Mouse (Mus musculus): ENCODE results near the gene Slc35e3. TPM values are rescaled to one million over a fixed set of nuclear protein-coding genes. Genes with fewer than 3 reads are reported as not detected.
"Not testable (repeated sequence)": the region's sequence is repeated elsewhere in the genome, so short reads cannot be mapped to it uniquely, and the experiment has no call there.

Slc35e3 gene
- polyA plus RNA-seq, 1 experiment from 2014 or later, result 22.2 TPM

DNA sequence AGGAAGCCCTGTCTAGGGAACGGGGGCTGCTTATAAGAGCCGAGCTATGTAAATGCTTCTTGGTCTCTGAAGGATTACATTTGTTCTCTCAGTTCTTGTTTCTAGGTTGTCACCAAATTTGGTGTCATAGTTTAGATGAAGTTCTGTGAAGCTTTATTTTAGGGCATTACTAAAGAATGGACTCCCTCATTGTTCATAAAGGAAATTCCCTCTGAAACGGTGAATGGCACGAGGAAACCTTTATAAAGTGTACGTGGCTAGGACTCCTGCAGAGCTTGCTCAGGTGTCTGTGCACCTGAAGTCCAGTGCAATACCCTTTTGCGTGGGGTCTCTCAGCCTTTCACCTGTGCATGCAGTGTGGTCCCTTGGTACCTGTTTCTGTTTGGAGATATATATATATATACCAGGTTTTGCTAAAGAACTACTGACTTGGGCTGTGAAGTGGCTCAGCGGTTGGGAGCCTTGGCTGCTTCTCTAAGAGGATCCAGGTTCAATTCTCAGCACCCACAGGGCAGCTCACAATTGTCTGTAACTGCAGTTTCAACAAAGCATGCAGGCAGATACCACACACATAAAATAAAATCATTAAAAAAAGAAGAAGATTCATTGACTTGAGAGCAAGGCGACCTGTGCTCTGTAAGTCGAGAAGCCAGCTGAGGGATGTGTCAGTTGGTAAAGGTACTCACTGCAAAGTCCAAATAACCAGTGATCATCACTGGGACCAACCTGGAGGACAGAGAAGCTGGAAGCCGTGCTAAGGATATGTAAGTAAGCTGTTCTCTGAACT lies 13.9 kb upstream of the Slc35e3 start:
- Histone ChIP-seq H3K4me1 (replicated peaks; ENCODE audit: control insufficient read depth, insufficient read depth, low read length) (no peaks in the 10 kb centered on the region), H3K27ac (ENCODE audit: low read depth, low read length) (no peak overlapping the region), H3K9ac (ENCODE audit: low read length) (no peak overlapping the region), H3K9me3 (ENCODE audit: control insufficient read depth, low read length) (no peaks in the 10 kb centered on the region), H3K4me3 (ENCODE audit: low read depth, low read length) (no peak overlapping the region), H3K4me2 (ENCODE audit: low read depth, low read length, severe bottlenecking) (no peak overlapping the region), H3K27me3 (ENCODE audit: control insufficient read depth, insufficient read depth, low read length) (no peaks in the 10 kb centered on the region), H3K36me3 (ENCODE audit: control insufficient read depth, insufficient read depth, low read length) (peaks cover 24% of the 10 kb centered on the region)
- ATAC-seq (replicated peaks; ENCODE audit: low FRiP score), result no peak
- 95% methylated on average over 10 of the region's 10 CpGs for WGBS
- DNase-seq (ENCODE audit: low spot score), result no peak

DNA sequence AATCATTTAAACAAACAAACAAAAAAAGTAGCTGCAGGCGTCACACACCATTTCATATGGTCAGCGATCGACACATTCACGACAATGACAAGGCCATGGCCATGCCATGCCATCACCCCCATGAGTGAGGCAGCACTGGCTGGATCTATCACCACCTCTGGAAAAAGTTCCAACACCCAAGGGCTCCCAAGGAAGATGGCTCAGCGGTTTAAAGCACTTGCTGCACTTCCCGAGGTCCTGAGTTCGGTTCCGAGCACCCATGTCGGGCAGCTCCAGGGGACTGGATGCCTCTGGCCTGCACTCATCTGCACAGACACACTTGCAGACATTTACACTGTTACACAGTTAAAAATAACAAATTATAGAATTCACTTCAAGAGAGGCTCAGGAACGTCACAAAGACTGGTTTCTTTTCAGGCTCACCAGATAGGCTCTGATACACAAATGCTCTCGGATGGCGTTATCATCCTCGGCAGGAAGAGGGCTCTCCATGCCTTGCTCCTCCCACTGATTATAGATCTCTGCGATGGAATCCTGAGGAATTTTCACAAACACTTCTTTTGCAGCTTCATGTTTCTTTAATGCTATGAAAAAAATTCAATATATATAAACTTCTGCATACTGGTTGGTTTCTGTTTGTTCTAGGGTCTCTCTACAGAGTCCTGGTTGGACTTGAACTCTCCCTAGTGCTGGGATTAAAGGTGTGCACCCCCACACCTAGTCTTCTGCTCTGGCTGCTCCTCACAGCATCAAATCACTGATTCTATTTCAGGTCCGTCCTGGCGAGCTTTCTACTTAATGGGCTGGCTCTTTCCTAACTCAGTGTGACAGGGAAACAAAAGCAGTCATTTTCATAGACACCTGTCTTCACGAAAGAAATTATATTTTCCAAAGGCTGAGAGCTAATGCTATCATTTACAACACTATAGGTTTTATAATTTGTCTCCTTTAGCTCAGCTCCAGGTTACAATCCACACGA lies 12.9 kb upstream of the Slc35e3 start:
- H3K4me3 ChIP-seq (ENCODE audit: low read depth, low read length), result no peak overlapping the region
- ATAC-seq (replicated peaks; ENCODE audit: low FRiP score) (no peak), DNase-seq (ENCODE audit: low spot score) (no peak)
- no peak overlapping the region for H3K27ac ChIP-seq (ENCODE audit: low read depth, low read length)
- H3K9ac ChIP-seq (ENCODE audit: low read length), result no peak overlapping the region
- H3K36me3 ChIP-seq (ENCODE audit: control insufficient read depth, insufficient read depth, low read length), result peaks cover 26% of the 10 kb centered on the region
- H3K27me3 ChIP-seq (ENCODE audit: control insufficient read depth, insufficient read depth, low read length), result no peaks in the 10 kb centered on the region
- H3K9me3 ChIP-seq (ENCODE audit: control insufficient read depth, low read length), result no peaks in the 10 kb centered on the region
- 91% methylated on average over 18 of the region's 18 CpGs for WGBS
- no peak overlapping the region for H3K4me2 ChIP-seq (ENCODE audit: low read depth, low read length, severe bottlenecking)
- no peaks in the 10 kb centered on the region for H3K4me1 ChIP-seq (replicated peaks; ENCODE audit: control insufficient read depth, insufficient read depth, low read length)

DNA sequence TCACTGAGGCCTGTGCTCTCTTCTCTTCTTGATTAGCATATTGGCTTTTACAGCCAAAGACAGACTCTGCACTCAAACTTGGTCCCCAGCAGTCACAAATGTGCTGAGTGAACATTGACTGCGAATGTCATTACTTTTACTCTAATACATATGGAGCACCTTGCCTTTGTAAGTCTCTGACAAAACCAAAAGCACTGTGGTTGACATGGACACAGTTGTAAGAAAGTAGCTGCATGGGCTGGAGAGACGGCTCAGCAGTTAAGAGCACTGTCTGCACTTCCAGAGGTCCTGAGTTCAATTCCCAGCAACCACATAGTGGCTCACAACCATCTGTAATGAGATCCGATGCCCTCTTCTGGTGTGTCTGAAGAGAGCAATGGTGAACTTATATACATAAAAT lies 12.2 kb upstream of the Slc35e3 start:
- DNase-seq (ENCODE audit: low spot score); H3K27me3 ChIP-seq (ENCODE audit: control insufficient read depth, insufficient read depth, low read length); H3K9ac ChIP-seq (ENCODE audit: low read length); ATAC-seq (replicated peaks; ENCODE audit: low FRiP score); H3K9me3 ChIP-seq (ENCODE audit: control insufficient read depth, low read length); H3K4me1 ChIP-seq (replicated peaks; ENCODE audit: control insufficient read depth, insufficient read depth, low read length); H3K27ac ChIP-seq (ENCODE audit: low read depth, low read length); H3K4me2 ChIP-seq (ENCODE audit: low read depth, low read length, severe bottlenecking); H3K4me3 ChIP-seq (ENCODE audit: low read depth, low read length): not testable (repeated sequence)
- WGBS, result 89% methylated on average over 3 of the region's 3 CpGs
- H3K36me3 ChIP-seq (ENCODE audit: control insufficient read depth, insufficient read depth, low read length), result peaks cover 26% of the 10 kb centered on the region

DNA sequence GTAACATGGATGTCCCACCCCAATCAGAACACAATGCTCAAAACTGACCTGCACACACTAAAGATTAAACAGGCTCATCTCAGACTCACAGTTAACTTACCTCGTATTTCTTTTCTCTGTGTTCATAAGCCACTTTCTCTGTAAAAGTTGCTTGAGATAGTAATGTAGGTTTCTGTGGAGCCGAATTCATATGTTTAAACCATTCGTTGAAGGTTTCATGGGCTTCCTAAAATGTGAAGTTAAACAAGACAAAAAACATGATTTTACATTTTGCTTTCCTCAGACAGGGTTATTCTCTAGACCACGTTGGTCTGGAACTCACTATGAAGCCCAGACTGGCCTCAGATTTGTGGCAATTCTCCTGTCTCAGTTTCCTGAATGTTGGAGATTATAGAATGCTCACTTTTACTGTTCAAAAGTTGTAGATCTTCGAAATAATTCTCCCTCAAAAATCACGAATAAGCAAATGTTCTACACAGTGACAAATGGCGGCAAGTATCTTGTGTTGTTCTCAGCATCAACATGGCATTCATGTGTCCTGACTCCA lies 11.7 kb upstream of the Slc35e3 start:
- DNase-seq (ENCODE audit: low spot score) (no peak), ATAC-seq (replicated peaks; ENCODE audit: low FRiP score) (no peak)
- Histone ChIP-seq H3K27me3 (ENCODE audit: control insufficient read depth, insufficient read depth, low read length) (no peaks in the 10 kb centered on the region), H3K4me3 (ENCODE audit: low read depth, low read length) (no peak overlapping the region), H3K27ac (ENCODE audit: low read depth, low read length) (no peak overlapping the region), H3K4me1 (replicated peaks; ENCODE audit: control insufficient read depth, insufficient read depth, low read length) (no peaks in the 10 kb centered on the region), H3K9me3 (ENCODE audit: control insufficient read depth, low read length) (no peaks in the 10 kb centered on the region), H3K9ac (ENCODE audit: low read length) (no peak overlapping the region), H3K36me3 (ENCODE audit: control insufficient read depth, insufficient read depth, low read length) (peaks cover 26% of the 10 kb centered on the region), H3K4me2 (ENCODE audit: low read depth, low read length, severe bottlenecking) (no peak overlapping the region)
- 91% methylated on average over 7 of the region's 7 CpGs for WGBS

DNA sequence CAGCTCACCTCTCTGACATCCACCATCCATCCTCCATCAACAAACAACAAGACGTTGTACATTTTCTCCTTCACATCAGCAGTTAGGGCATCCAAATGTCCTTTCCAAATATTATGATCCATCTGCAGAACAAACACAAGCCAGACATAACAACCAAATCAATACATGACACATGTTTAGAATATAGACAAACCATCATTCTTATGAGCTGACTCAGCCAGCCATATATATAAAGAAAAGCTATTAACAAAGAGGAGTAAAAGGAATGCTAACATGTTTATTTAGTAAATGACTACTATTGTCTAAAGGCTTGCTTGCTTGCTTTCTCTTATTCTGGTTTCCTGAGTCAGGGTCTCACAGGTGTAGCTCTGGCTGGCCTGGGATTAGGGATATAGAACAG lies 11.1 kb upstream of the Slc35e3 start:
- DNase-seq (ENCODE audit: low spot score) (no peak), ATAC-seq (replicated peaks; ENCODE audit: low FRiP score) (no peak)
- 96% methylated on average over 1 of the region's 1 CpGs for WGBS
- H3K4me3 ChIP-seq (ENCODE audit: low read depth, low read length), result no peak overlapping the region
- H3K4me1 ChIP-seq (replicated peaks; ENCODE audit: control insufficient read depth, insufficient read depth, low read length), result no peaks in the 10 kb centered on the region
- no peaks in the 10 kb centered on the region for H3K9me3 ChIP-seq (ENCODE audit: control insufficient read depth, low read length)
- H3K27ac ChIP-seq (ENCODE audit: low read depth, low read length), result no peak overlapping the region
- H3K36me3 ChIP-seq (ENCODE audit: control insufficient read depth, insufficient read depth, low read length), result peaks cover 26% of the 10 kb centered on the region
- H3K9ac ChIP-seq (ENCODE audit: low read length), result no peak overlapping the region
- H3K27me3 ChIP-seq (ENCODE audit: control insufficient read depth, insufficient read depth, low read length), result no peaks in the 10 kb centered on the region
- no peak overlapping the region for H3K4me2 ChIP-seq (ENCODE audit: low read depth, low read length, severe bottlenecking)

DNA sequence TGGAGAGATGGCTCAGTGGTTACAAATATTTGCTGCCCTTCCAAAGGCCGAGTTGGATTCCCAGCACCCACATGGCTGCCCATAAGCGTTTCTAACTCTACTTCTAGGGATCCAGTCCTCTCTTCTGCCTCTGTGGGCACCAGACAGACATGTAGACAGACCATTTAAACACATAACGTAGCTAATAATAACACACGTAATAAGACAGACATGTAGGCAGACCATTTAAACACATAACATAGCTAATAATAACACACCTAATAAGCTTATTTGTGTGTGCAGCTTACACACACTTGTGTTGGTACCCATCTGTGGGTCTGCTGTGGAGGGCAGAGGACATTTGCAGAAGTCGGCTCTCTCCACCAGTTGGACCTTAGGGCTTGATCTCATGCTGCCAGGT lies 10.6 kb upstream of the Slc35e3 start:
- no peak overlapping the region for H3K27ac ChIP-seq (ENCODE audit: low read depth, low read length)
- 91% methylated on average over 5 of the region's 5 CpGs for WGBS
- DNase-seq (ENCODE audit: low spot score) (no peak), ATAC-seq (replicated peaks; ENCODE audit: low FRiP score) (no peak)
- peaks cover 26% of the 10 kb centered on the region for H3K36me3 ChIP-seq (ENCODE audit: control insufficient read depth, insufficient read depth, low read length)
- no peaks in the 10 kb centered on the region for H3K4me1 ChIP-seq (replicated peaks; ENCODE audit: control insufficient read depth, insufficient read depth, low read length)
- no peak overlapping the region for H3K9ac ChIP-seq (ENCODE audit: low read length)
- no peak overlapping the region for H3K4me2 ChIP-seq (ENCODE audit: low read depth, low read length, severe bottlenecking)
- H3K27me3 ChIP-seq (ENCODE audit: control insufficient read depth, insufficient read depth, low read length), result no peaks in the 10 kb centered on the region
- no peaks in the 10 kb centered on the region for H3K9me3 ChIP-seq (ENCODE audit: control insufficient read depth, low read length)
- H3K4me3 ChIP-seq (ENCODE audit: low read depth, low read length), result no peak overlapping the region

DNA sequence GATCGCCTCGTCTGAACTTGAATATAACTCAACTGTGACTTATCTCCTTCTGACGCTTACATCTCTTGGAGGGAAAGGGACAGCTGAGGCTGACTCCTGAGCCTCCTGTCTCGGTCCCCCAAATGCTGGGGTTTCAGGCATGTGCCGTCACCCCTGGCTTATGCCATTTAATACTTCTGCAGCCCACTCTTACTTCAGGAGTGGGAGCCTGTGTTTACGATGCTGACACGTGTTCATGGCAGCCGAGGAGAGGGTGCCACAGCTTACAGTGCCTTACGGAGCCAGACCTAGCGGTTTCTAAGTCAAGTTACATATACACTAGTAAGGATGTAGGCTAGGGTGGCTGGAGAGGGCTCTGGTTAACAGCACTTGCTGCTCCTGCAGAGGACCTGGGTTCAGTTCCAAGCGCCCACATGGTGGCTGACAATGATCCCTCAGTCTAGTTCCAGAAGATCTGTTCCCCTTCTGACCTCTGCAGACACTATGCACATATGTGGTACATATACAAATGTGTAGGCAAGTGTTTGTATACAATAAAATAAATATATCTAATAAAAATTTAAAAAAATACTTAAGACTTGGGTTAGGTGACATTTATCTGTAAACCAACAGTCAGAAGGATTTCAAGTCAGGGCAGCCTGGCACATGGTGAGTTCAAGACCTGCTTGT lies 9.8 kb upstream of the Slc35e3 start:
- Histone ChIP-seq H3K36me3 (ENCODE audit: control insufficient read depth, insufficient read depth, low read length) (peaks cover 27% of the 10 kb centered on the region), H3K9me3 (ENCODE audit: control insufficient read depth, low read length) (no peaks in the 10 kb centered on the region), H3K27me3 (ENCODE audit: control insufficient read depth, insufficient read depth, low read length) (no peaks in the 10 kb centered on the region), H3K4me1 (replicated peaks; ENCODE audit: control insufficient read depth, insufficient read depth, low read length) (no peaks in the 10 kb centered on the region), H3K27ac (ENCODE audit: low read depth, low read length) (no peak overlapping the region), H3K9ac (ENCODE audit: low read length) (no peak overlapping the region), H3K4me2 (ENCODE audit: low read depth, low read length, severe bottlenecking) (no peak overlapping the region), H3K4me3 (ENCODE audit: low read depth, low read length) (no peak overlapping the region)
- DNase-seq (ENCODE audit: low spot score) (no peak), ATAC-seq (replicated peaks; ENCODE audit: low FRiP score) (no peak)
- WGBS, result 94% methylated on average over 11 of the region's 11 CpGs

DNA sequence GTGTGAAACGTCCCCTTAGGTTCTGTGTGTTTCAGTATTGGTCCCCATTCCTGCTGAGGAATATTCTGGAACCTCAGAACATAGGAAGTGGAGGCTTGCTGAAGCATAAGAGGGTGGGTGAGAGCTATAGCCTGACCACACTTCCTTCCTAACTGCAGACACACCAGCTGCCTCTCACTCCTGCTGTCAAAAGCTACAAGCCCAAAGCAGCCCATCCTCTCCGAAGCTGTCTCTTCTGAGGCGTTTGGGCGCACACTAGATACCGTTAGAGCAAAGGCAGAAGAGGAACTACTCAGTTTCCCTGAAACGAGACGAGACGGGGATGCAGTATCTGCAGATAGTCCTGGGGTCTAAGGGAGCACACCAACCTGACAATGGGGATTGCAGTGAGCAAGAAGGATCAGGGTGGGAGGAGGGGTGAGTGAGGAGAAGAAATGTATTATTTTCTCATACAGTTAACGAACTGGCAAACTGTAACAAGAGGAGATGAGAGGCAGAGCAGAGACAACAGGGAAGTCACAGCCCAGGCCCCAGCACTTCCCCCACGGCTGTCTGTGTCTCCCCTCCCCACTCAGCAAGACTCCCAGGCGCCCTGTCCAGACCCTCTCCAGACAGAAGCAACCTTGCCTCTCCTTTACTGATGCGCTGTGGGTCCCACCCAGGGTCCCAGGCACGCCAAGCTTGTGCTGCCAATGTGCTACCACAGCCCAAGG lies 9.1 kb upstream of the Slc35e3 start:
- no peak overlapping the region for H3K4me3 ChIP-seq (ENCODE audit: low read depth, low read length)
- ATAC-seq (replicated peaks; ENCODE audit: low FRiP score), result no peak
- no peaks in the 10 kb centered on the region for H3K4me1 ChIP-seq (replicated peaks; ENCODE audit: control insufficient read depth, insufficient read depth, low read length)
- no peaks in the 10 kb centered on the region for H3K27me3 ChIP-seq (ENCODE audit: control insufficient read depth, insufficient read depth, low read length)
- 92% methylated on average over 13 of the region's 13 CpGs for WGBS
- no peak overlapping the region for H3K4me2 ChIP-seq (ENCODE audit: low read depth, low read length, severe bottlenecking)
- H3K27ac ChIP-seq (ENCODE audit: low read depth, low read length), result no peak overlapping the region
- H3K9me3 ChIP-seq (ENCODE audit: control insufficient read depth, low read length), result no peaks in the 10 kb centered on the region
- H3K9ac ChIP-seq (ENCODE audit: low read length), result no peak overlapping the region
- DNase-seq (ENCODE audit: low spot score), result no peak
- peaks cover 23% of the 10 kb centered on the region for H3K36me3 ChIP-seq (ENCODE audit: control insufficient read depth, insufficient read depth, low read length)

Measured in forebrain, embryonic 11.5 days (tissue).